Mouse (Mus musculus): ENCODE data around the gene Eif4a1. TPM values are rescaled to one million over a fixed set of nuclear protein-coding genes. Genes with fewer than 3 reads are reported as not detected.

Eif4a1 gene
- polyA plus RNA-seq, 1 experiment from 2014 or later, result 751 TPM

GRCm38 (mm10) chr11:69620394-69621081 lies 51.7 kb downstream of the Eif4a1 start:
- WGBS, result 87% methylated on average over 7 of the region's 7 CpGs
- no peak for ATAC-seq (ENCODE audit: low FRiP score)
- no peak overlapping the region for H3K9ac ChIP-seq
- peaks cover 4% of the 10 kb centered on the region; the same call in 1 of the 2 replicates for H3K27me3 ChIP-seq
- no peak overlapping the region for H3K4me2 ChIP-seq
- no peaks in the 10 kb centered on the region for H3K9me3 ChIP-seq
- H3K4me3 ChIP-seq (replicated peaks), result no peak overlapping the region
- H3K4me1 ChIP-seq, result peaks cover 15% of the 10 kb centered on the region
- no peaks in the 10 kb centered on the region for H3K36me3 ChIP-seq (replicated peaks)
- no peak overlapping the region for H3K27ac ChIP-seq

GRCm38 (mm10) chr11:69617805-69618204 lies 54.4 kb downstream of the Eif4a1 start, which contains the start of gene Shbg:
TSS of gene Shbg (minus strand) at chr11:69617905.
- WGBS, result 82% methylated on average over 5 of the region's 5 CpGs
- no peak within 1 kb of the TSS for H3K9ac ChIP-seq

More at GRCm38 (mm10) chr11:69617805-69618204, 54.4 kb downstream of the Eif4a1 start, which contains the start of gene Shbg:
- no peak within 1 kb of the TSS for H3K4me2 ChIP-seq
- no peaks in the 10 kb centered on the region for H3K9me3 ChIP-seq
- H3K27ac ChIP-seq, result no peak within 1 kb of the TSS
- H3K4me1 ChIP-seq, result peaks cover 18% of the 10 kb centered on the region
- H3K27me3 ChIP-seq, result peaks cover 4% of the 10 kb centered on the region; the same call in 1 of the 2 replicates
- H3K4me3 ChIP-seq (replicated peaks), result no peak within 1 kb of the TSS
- no peak for ATAC-seq (ENCODE audit: low FRiP score)
- H3K36me3 ChIP-seq (replicated peaks), result no peaks in the 10 kb centered on the region

MicroRNA genes within 50 kb of the gene (microRNA counts, 519-probe panel; counts per million panel counts)
- microRNA mmu-miR-1934 (not detected), microRNA mmu-miR-467f (3,418 counts per million, percentile 32 among the panel's probes with 10 or more counts)

Small RNA genes within 50 kb of the gene (microRNA-seq; reads per million reads assigned to microRNA genes)
- gene Mir1934 (2.2 reads per million), gene Mir467f (not detected)

Other genes starting within 250 kb of the Eif4a1 start
- 1.7 and 2.1 TPM in 2 replicates for gene Dnah2, start 123.3 kb downstream of the Eif4a1 start, polyA plus RNA-seq (2016; fragmentation: Nextera tagmentation; extraction: Ambion mirVana)
- gene Efnb3, start 112.2 kb downstream of the Eif4a1 start, polyA plus RNA-seq (2016; fragmentation: Nextera tagmentation; extraction: Ambion mirVana), result 63.7 and 72.7 TPM in 2 replicates
- 33.0 and 36.0 TPM in 2 replicates for gene Wrap53, start 92.2 kb downstream of the Eif4a1 start, polyA plus RNA-seq (2016; fragmentation: Nextera tagmentation; extraction: Ambion mirVana)
- gene Trp53, start 92.1 kb downstream of the Eif4a1 start, polyA plus RNA-seq (2016; fragmentation: Nextera tagmentation; extraction: Ambion mirVana), result 120 and 124 TPM in 2 replicates
- 11.9 and 12.6 TPM in 2 replicates for gene Atp1b2, start 66.5 kb downstream of the Eif4a1 start, polyA plus RNA-seq (2016; fragmentation: Nextera tagmentation; extraction: Ambion mirVana)
- not detected in 2 replicates for gene Shbg, start 54.5 kb downstream of the Eif4a1 start, polyA plus RNA-seq (2016; fragmentation: Nextera tagmentation; extraction: Ambion mirVana)
- gene Sat2, start 50.4 kb downstream of the Eif4a1 start, polyA plus RNA-seq (2016; fragmentation: Nextera tagmentation; extraction: Ambion mirVana), result 15.8 and 21.5 TPM in 2 replicates
- gene Fxr2, start 39.4 kb downstream of the Eif4a1 start, polyA plus RNA-seq (2016; fragmentation: Nextera tagmentation; extraction: Ambion mirVana), result 46.0 and 48.9 TPM in 2 replicates
- gene Sox15, start 17.1 kb downstream of the Eif4a1 start, polyA plus RNA-seq (2016; fragmentation: Nextera tagmentation; extraction: Ambion mirVana), result not detected in 2 replicates
- 74.7 and 80.9 TPM in 2 replicates for gene Mpdu1, start 9.8 kb downstream of the Eif4a1 start, polyA plus RNA-seq (2016; fragmentation: Nextera tagmentation; extraction: Ambion mirVana)
- gene Cd68, start 6.3 kb downstream of the Eif4a1 start, polyA plus RNA-seq (2016; fragmentation: Nextera tagmentation; extraction: Ambion mirVana), result 5.5 TPM in 2 replicates
- gene Senp3, start 9.7 kb upstream of the Eif4a1 start, polyA plus RNA-seq (2016; fragmentation: Nextera tagmentation; extraction: Ambion mirVana), result 106 and 119 TPM in 2 replicates
- gene Tnfsf13, start 13.4 kb upstream of the Eif4a1 start, polyA plus RNA-seq (2016; fragmentation: Nextera tagmentation; extraction: Ambion mirVana), result 0.26 TPM in 1 of 2 replicates, not detected in the other
- 1.3 and 1.6 TPM in 2 replicates for gene Tnfsf12, start 23.4 kb upstream of the Eif4a1 start, polyA plus RNA-seq (2016; fragmentation: Nextera tagmentation; extraction: Ambion mirVana)
- 0.51 and 0.84 TPM in 2 replicates for gene Tnfsfm13, start 23.7 kb upstream of the Eif4a1 start, polyA plus RNA-seq (2016; fragmentation: Nextera tagmentation; extraction: Ambion mirVana)
- gene Polr2a, start 86.2 kb upstream of the Eif4a1 start, polyA plus RNA-seq (2016; fragmentation: Nextera tagmentation; extraction: Ambion mirVana), result 31.3 and 35.4 TPM in 2 replicates
- 0.13 and 0.33 TPM in 2 replicates for gene Slc35g3, start 89.5 kb upstream of the Eif4a1 start, polyA plus RNA-seq (2016; fragmentation: Nextera tagmentation; extraction: Ambion mirVana)
- gene Zbtb4, start 93.5 kb upstream of the Eif4a1 start, polyA plus RNA-seq (2016; fragmentation: Nextera tagmentation; extraction: Ambion mirVana), result 1.3 and 1.5 TPM in 2 replicates
- gene Chrnb1, start 123.5 kb upstream of the Eif4a1 start, polyA plus RNA-seq (2016; fragmentation: Nextera tagmentation; extraction: Ambion mirVana), result 1.2 and 1.8 TPM in 2 replicates
- gene Fgf11, start 129.4 kb upstream of the Eif4a1 start, polyA plus RNA-seq (2016; fragmentation: Nextera tagmentation; extraction: Ambion mirVana), result 2.6 and 3.2 TPM in 2 replicates
- gene Tmem102, start 133.2 kb upstream of the Eif4a1 start, polyA plus RNA-seq (2016; fragmentation: Nextera tagmentation; extraction: Ambion mirVana), result 0.76 and 1.3 TPM in 2 replicates
- gene Gm39566, start 142.9 kb upstream of the Eif4a1 start, polyA plus RNA-seq (2016; fragmentation: Nextera tagmentation; extraction: Ambion mirVana), result not detected in 2 replicates
- gene Spem2, start 146.0 kb upstream of the Eif4a1 start, polyA plus RNA-seq (2016; fragmentation: Nextera tagmentation; extraction: Ambion mirVana), result not detected in 2 replicates
- 0.24 and 0.26 TPM in 2 replicates for gene Spem1, start 149.8 kb upstream of the Eif4a1 start, polyA plus RNA-seq (2016; fragmentation: Nextera tagmentation; extraction: Ambion mirVana)
- gene Nlgn2, start 165.4 kb upstream of the Eif4a1 start, polyA plus RNA-seq (2016; fragmentation: Nextera tagmentation; extraction: Ambion mirVana), result 13.3 and 14.0 TPM in 2 replicates
- 285 and 294 TPM in 2 replicates for gene Tmem256, start 166.1 kb upstream of the Eif4a1 start, polyA plus RNA-seq (2016; fragmentation: Nextera tagmentation; extraction: Ambion mirVana)
- 55.1 and 56.3 TPM in 2 replicates for gene Plscr3, start 174.0 kb upstream of the Eif4a1 start, polyA plus RNA-seq (2016; fragmentation: Nextera tagmentation; extraction: Ambion mirVana)
- gene Tnk1, start 186.3 kb upstream of the Eif4a1 start, polyA plus RNA-seq (2016; fragmentation: Nextera tagmentation; extraction: Ambion mirVana), result 0.14 and 0.60 TPM in 2 replicates
- gene Tmem95, start 205.6 kb upstream of the Eif4a1 start, polyA plus RNA-seq (2016; fragmentation: Nextera tagmentation; extraction: Ambion mirVana), result not detected in 2 replicates
- 1.7 and 2.5 TPM in 2 replicates for gene Kctd11, start 209.0 kb upstream of the Eif4a1 start, polyA plus RNA-seq (2016; fragmentation: Nextera tagmentation; extraction: Ambion mirVana)
- gene Acap1, start 223.1 kb upstream of the Eif4a1 start, polyA plus RNA-seq (2016; fragmentation: Nextera tagmentation; extraction: Ambion mirVana), result 0.47 and 0.83 TPM in 2 replicates
- 22.4 TPM in 2 replicates for gene 2810408A11Rik, start 228.6 kb upstream of the Eif4a1 start, polyA plus RNA-seq (2016; fragmentation: Nextera tagmentation; extraction: Ambion mirVana)
- 18.9 and 19.3 TPM in 2 replicates for gene Neurl4, start 228.6 kb upstream of the Eif4a1 start, polyA plus RNA-seq (2016; fragmentation: Nextera tagmentation; extraction: Ambion mirVana)
- gene Gps2, start 241.5 kb upstream of the Eif4a1 start, polyA plus RNA-seq (2016; fragmentation: Nextera tagmentation; extraction: Ambion mirVana), result 95.8 and 99.1 TPM in 2 replicates
- gene Eif5a, start 249.5 kb upstream of the Eif4a1 start, polyA plus RNA-seq (2016; fragmentation: Nextera tagmentation; extraction: Ambion mirVana), result 1,678 TPM in 2 replicates

Data from forebrain, embryonic 12.5 days (tissue).